25 mouse cellular contexts compared by ENCODE assay signal in genomic region chr12:82452428-82452827, GRCm38 (mm10).
DNase-seq lines count a peak whose midpoint lies in the region; ATAC-seq and TF ChIP-seq lines count a peak whose summit lies in the region.
"Had no signal": no experiment of that assay in that cellular context is flagged by ENCODE, and none has a peak within 500 bp of the region (broad histone marks: within the 10 kb centered on the region; RNA-seq: fewer than 3 reads in every experiment).

No protein-coding gene starts in this region.

- H3K4me2 ChIP-seq in heart, embryonic 12.5 days = no peak overlapping the region
- H3K4me2 ChIP-seq: forebrain, embryonic 13.5 days; hindbrain, embryonic 13.5 days; intestine, embryonic 15.5 days had no signal

- no peak overlapping the region for H3K4me3 ChIP-seq in heart, embryonic 12.5 days
- no peak overlapping the region for H3K4me3 ChIP-seq in lung, adult 2 months (replicated peaks; ENCODE audit: extremely low read depth, low read depth, low read length)
- H3K4me3 ChIP-seq: forebrain, embryonic 10.5 days; forebrain, embryonic 13.5 days; heart, adult 2 months; heart, embryonic 10.5 days; hindbrain, embryonic 10.5 days; hindbrain, embryonic 13.5 days; intestine, embryonic 15.5 days had no signal

- TF ChIP-seq POLR2A in lung, adult 2 months (IDR thresholded peaks at IDR 0.05; ENCODE audit: borderline replicate concordance, extremely low read depth, low read depth, low read length) = no peak

- H3K4me1 ChIP-seq in heart, embryonic 12.5 days (replicated peaks) = no peaks in the 10 kb centered on the region
- 0 out of 2 replicates have a peak, but pooled peaks cover 5% of the 10 kb centered on the region for H3K4me1 ChIP-seq in lung, adult 2 months (ENCODE audit: control insufficient read depth, insufficient read depth, low read length)
- H3K4me1 ChIP-seq: forebrain, embryonic 13.5 days; hindbrain, embryonic 13.5 days; intestine, embryonic 15.5 days had no signal

- DNase-seq in adrenal gland, adult (ENCODE audit: inconsistent age in 2 of 2, low spot score in 1 of 2) = peak; percentile 19 to 54
- no peak for DNase-seq in adrenal gland, adult 8-10 months
- no peak for DNase-seq in heart, postnatal 14 days
- DNase-seq in lung, postnatal 14 days = peak; percentile 23
- DNase-seq in lung, adult 2 months = no peak
- DNase-seq in R1 (ENCODE audit: low read depth, low spot score) = peak; percentile 48
- no peak for DNase-seq in retina, postnatal 1 day
- DNase-seq: adrenal gland, postnatal 25 days; cerebellum, adult 18-20 months; cerebellum, adult 9-10 months; cerebellum, postnatal 14 days; gastrocnemius, postnatal 10 days; gastrocnemius, postnatal 36 days; heart, adult 2 months; heart, postnatal 36 days had no signal

- H3K27ac ChIP-seq in heart, embryonic 12.5 days (ENCODE audit: poor library complexity, severe bottlenecking) = no peak overlapping the region
- H3K27ac ChIP-seq: forebrain, embryonic 10.5 days; forebrain, embryonic 13.5 days; heart, adult 2 months; heart, embryonic 10.5 days; hindbrain, embryonic 10.5 days; hindbrain, embryonic 13.5 days; intestine, embryonic 15.5 days had no signal

- TF ChIP-seq CTCF in lung, adult 2 months (IDR thresholded peaks at IDR 0.05; ENCODE audit: insufficient read depth, low read length) = no peak

- H3K9me3 ChIP-seq in heart, embryonic 12.5 days (replicated peaks) = peaks cover 5% of the 10 kb centered on the region; the same call in 1 of the 2 replicates
- H3K9me3 ChIP-seq: forebrain, embryonic 10.5 days; forebrain, embryonic 13.5 days; G1E; heart, embryonic 10.5 days; hindbrain, embryonic 13.5 days; intestine, embryonic 15.5 days had no signal

- WGBS in heart, embryonic 12.5 days = 80% methylated on average over 2 of the region's 2 CpGs
- WGBS in lung, adult 2 months = 64% methylated on average over 2 of the region's 2 CpGs

- intact Hi-C loops in heart, postnatal 14 days (cut with DNase I) = no loop called here

- H3K27me3 ChIP-seq in heart, embryonic 12.5 days (replicated peaks) = no peaks in the 10 kb centered on the region
- H3K27me3 ChIP-seq: forebrain, embryonic 13.5 days; hindbrain, embryonic 13.5 days; intestine, embryonic 15.5 days had no signal

- H3K9ac ChIP-seq in heart, embryonic 12.5 days = no peak overlapping the region
- H3K9ac ChIP-seq: forebrain, embryonic 13.5 days; hindbrain, embryonic 13.5 days; intestine, embryonic 15.5 days had no signal

- H3K36me3 ChIP-seq in heart, embryonic 12.5 days = peaks cover 37% of the 10 kb centered on the region

- 0 out of 2 replicates have a peak, but pooled peaks have one; percentile 22 for ATAC-seq in heart, embryonic 12.5 days (ENCODE audit: insufficient number of reproducible peaks, low FRiP score)
- ATAC-seq: forebrain, embryonic 13.5 days; forebrain, embryonic 16.5 days; hindbrain, embryonic 16.5 days; intestine, embryonic 15.5 days had no signal

Comparison
In these comparisons a context has a peak if more than half of its experiments do, and no peak if none do; other contexts are left out.
1. DNase-seq: peak in adrenal gland, adult (2 of 2), lung, postnatal 14 days (single experiment) and R1 (single experiment); none in adrenal gland, adult 8-10 months (single experiment), heart, postnatal 14 days (0 of 2), lung, adult 2 months (single experiment) and retina, postnatal 1 day (single experiment).